In the genomic region with DNA sequence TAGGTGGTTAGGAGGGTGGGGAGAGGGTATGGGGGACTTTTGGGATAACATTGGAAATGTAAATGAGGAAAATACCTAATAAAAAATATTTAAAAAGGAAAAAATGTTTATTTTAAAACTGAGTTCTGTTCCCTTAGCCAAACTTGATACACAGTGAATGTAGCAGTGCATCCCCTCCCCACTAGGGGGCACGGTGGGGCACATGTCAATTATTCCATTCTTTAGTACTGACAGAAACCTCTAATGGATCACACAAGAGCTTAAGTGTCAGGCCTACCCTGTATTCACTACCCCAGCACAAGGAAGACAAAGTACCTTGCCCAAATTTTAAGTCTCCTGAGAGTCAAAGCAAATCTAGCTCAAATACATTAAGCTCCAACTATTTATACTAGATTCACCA, we compare ENCODE assay signal across 10 mouse cellular contexts. TPM values are rescaled to one million over a fixed set of nuclear protein-coding genes. Genes with fewer than 3 reads are reported as not detected.
DNase-seq lines count a peak whose midpoint lies in the region; ATAC-seq and TF ChIP-seq lines count a peak whose summit lies in the region.
"Had no signal": no experiment of that assay in that cellular context is flagged by ENCODE, and none has a peak within 500 bp of the region (broad histone marks: within the 10 kb centered on the region; RNA-seq: fewer than 3 reads in every experiment).

No protein-coding gene starts in this region.

- H3K36me3 ChIP-seq in intestine, postnatal 0 days (ENCODE audit: control insufficient read depth, insufficient read depth), result no peaks in the 10 kb centered on the region
- no peaks in the 10 kb centered on the region for H3K36me3 ChIP-seq in intestine, embryonic 16.5 days (ENCODE audit: control insufficient read depth, insufficient read depth, low read length)
- H3K36me3 ChIP-seq in ES-E14 (ENCODE audit: control insufficient read depth, insufficient read depth, low read length, poor library complexity, severe bottlenecking), result no peaks in the 10 kb centered on the region
- no peaks in the 10 kb centered on the region for H3K36me3 ChIP-seq in midbrain, postnatal 0 days (ENCODE audit: insufficient read depth, low read length)
- H3K36me3 ChIP-seq: embryonic facial prominence, embryonic 15.5 days had no signal

- H3K27me3 ChIP-seq in intestine, postnatal 0 days (replicated peaks; ENCODE audit: control insufficient read depth, insufficient read depth, low read length), result no peaks in the 10 kb centered on the region
- no peaks in the 10 kb centered on the region for H3K27me3 ChIP-seq in intestine, embryonic 16.5 days (replicated peaks; ENCODE audit: control insufficient read depth, insufficient read depth, low read length)
- H3K27me3 ChIP-seq in midbrain, postnatal 0 days (ENCODE audit: insufficient read depth, low read length), result no peaks in the 10 kb centered on the region
- H3K27me3 ChIP-seq: embryonic facial prominence, embryonic 15.5 days had no signal

- H3K9ac ChIP-seq in intestine, postnatal 0 days (ENCODE audit: low read depth, low read length), result no peak overlapping the region
- H3K9ac ChIP-seq in intestine, embryonic 16.5 days (ENCODE audit: low read depth, low read length), result no peak overlapping the region
- no peak overlapping the region for H3K9ac ChIP-seq in ES-E14 (ENCODE audit: insufficient read depth, low read depth, low read length, poor library complexity, severe bottlenecking)
- no peak overlapping the region for H3K9ac ChIP-seq in midbrain, postnatal 0 days (replicated peaks; ENCODE audit: low read length, poor library complexity, severe bottlenecking)
- H3K9ac ChIP-seq: embryonic facial prominence, embryonic 15.5 days had no signal

- H3K9me3 ChIP-seq in intestine, postnatal 0 days (ENCODE audit: control insufficient read depth), result no peaks in the 10 kb centered on the region
- no peaks in the 10 kb centered on the region for H3K9me3 ChIP-seq in intestine, embryonic 16.5 days (ENCODE audit: control insufficient read depth, low read length)
- H3K9me3 ChIP-seq in ES-E14 (ENCODE audit: control insufficient read depth, insufficient read depth, low read depth, low read length), result no peaks in the 10 kb centered on the region
- no peaks in the 10 kb centered on the region for H3K9me3 ChIP-seq in midbrain, postnatal 0 days (ENCODE audit: low read length)
- H3K9me3 ChIP-seq: embryonic facial prominence, embryonic 15.5 days had no signal

- 0% methylated on average over 1 of the region's 1 CpGs for WGBS in intestine, postnatal 0 days
- WGBS in intestine, embryonic 16.5 days, result 7% methylated on average over 1 of the region's 1 CpGs
- 14% methylated on average over 1 of the region's 1 CpGs for WGBS in midbrain, postnatal 0 days

- peak; percentile 69 for TF ChIP-seq CTCF in intestine, postnatal 0 days (IDR thresholded peaks at IDR 0.05; ENCODE audit: low read depth)
- TF ChIP-seq CTCF in midbrain, postnatal 0 days (IDR thresholded peaks at IDR 0.05), result peak; percentile 54

- DNase-seq in ES-E14 (ENCODE audit: low read depth, low spot score), result peak; percentile 26
- peak; percentile 69 to 84 for DNase-seq in adrenal gland, postnatal 36 days
- DNase-seq in forelimb bud, embryonic 11.5 days (ENCODE audit: low read depth, low spot score), result peak; percentile 7
- DNase-seq in layer of hippocampus, adult 9-10 months (ENCODE audit: low spot score), result peak; percentile 12
- no peak for DNase-seq in midbrain, postnatal 0 days (ENCODE audit: low spot score)
- no peak for DNase-seq in natural killer cell, adult 2 months (ENCODE audit: low spot score in 2 of 2)

- no peak overlapping the region for H3K4me3 ChIP-seq in intestine, postnatal 0 days (ENCODE audit: low read depth, low read length)
- no peak overlapping the region for H3K4me3 ChIP-seq in intestine, embryonic 16.5 days (ENCODE audit: low read length)
- H3K4me3 ChIP-seq in ES-E14 (ENCODE audit: insufficient read depth in 1 of 2, low read depth in 1 of 2, low read length in 2 of 2, poor library complexity in 1 of 2, severe bottlenecking in 1 of 2), result no peak overlapping the region
- no peak overlapping the region for H3K4me3 ChIP-seq in midbrain, postnatal 0 days (ENCODE audit: low read depth, low read length)
- H3K4me3 ChIP-seq: embryonic facial prominence, embryonic 15.5 days had no signal

- no peak overlapping the region for H3K27ac ChIP-seq in intestine, postnatal 0 days (ENCODE audit: low read depth, low read length)
- H3K27ac ChIP-seq in intestine, embryonic 16.5 days (ENCODE audit: low read length), result no peak overlapping the region
- no peak overlapping the region for H3K27ac ChIP-seq in ES-E14 (ENCODE audit: insufficient read depth, low read depth, low read length, poor library complexity, severe bottlenecking)
- H3K27ac ChIP-seq in midbrain, postnatal 0 days (ENCODE audit: low read depth, low read length), result no peak overlapping the region
- H3K27ac ChIP-seq: embryonic facial prominence, embryonic 15.5 days had no signal

- H3K4me1 ChIP-seq in intestine, postnatal 0 days (replicated peaks; ENCODE audit: control insufficient read depth, insufficient read depth, low read length), result no peaks in the 10 kb centered on the region
- H3K4me1 ChIP-seq in intestine, embryonic 16.5 days (ENCODE audit: control insufficient read depth, insufficient read depth, low read length), result no peaks in the 10 kb centered on the region
- no peaks in the 10 kb centered on the region for H3K4me1 ChIP-seq in ES-E14 (ENCODE audit: control insufficient read depth in 2 of 2, insufficient read depth in 2 of 2, low read length in 2 of 2, poor library complexity in 1 of 2)
- no peaks in the 10 kb centered on the region for H3K4me1 ChIP-seq in midbrain, postnatal 0 days (ENCODE audit: insufficient read depth, low read length)
- H3K4me1 ChIP-seq: embryonic facial prominence, embryonic 15.5 days had no signal

- no peak for ATAC-seq in intestine, postnatal 0 days
- ATAC-seq in intestine, embryonic 16.5 days, result no peak
- no peak for ATAC-seq in midbrain, postnatal 0 days (ENCODE audit: low FRiP score)

- in situ Hi-C loops in ES-E14 (cut with MboI; ENCODE audit: low sequenced_read_pairs in 2 of 2, unreplicated experiment in 2 of 2), result no loop called here

- no peak overlapping the region for H3K4me2 ChIP-seq in intestine, postnatal 0 days (replicated peaks; ENCODE audit: low read depth)
- H3K4me2 ChIP-seq in intestine, embryonic 16.5 days (ENCODE audit: low read depth, low read length), result no peak overlapping the region
- no peak overlapping the region for H3K4me2 ChIP-seq in midbrain, postnatal 0 days (ENCODE audit: low read depth, low read length, poor library complexity, severe bottlenecking)
- H3K4me2 ChIP-seq: embryonic facial prominence, embryonic 15.5 days had no signal

TF ChIP-seq in ES-E14, 5 proteins besides CTCF, POLR2A, EP300 and RAD21:
- TF ChIP-seq ZC3H11A (IDR thresholded peaks at IDR 0.05; ENCODE audit: borderline replicate concordance, low read depth, low read length) (peak; percentile 54; the same call in 1 of the 2 replicates), HCFC1 (IDR thresholded peaks at IDR 0.05; ENCODE audit: borderline replicate concordance, insufficient read depth, low read length) (no peak)

RNA-seq across cellular contexts. Expression of gene Fbxw18, which starts 17.2 kb away (rescaled TPM):
- polyA plus RNA-seq in intestine, postnatal 0 days (2015; fragmentation: Nextera tagmentation; extraction: Ambion mirVana), result not detected in 2 replicates
- 0.09 TPM in 1 of 2 replicates, not detected in the other for polyA plus RNA-seq in intestine, embryonic 16.5 days (2015; fragmentation: Nextera tagmentation; extraction: Ambion mirVana)
- total RNA-seq in ES-E14 (2012; rRNA removed), result not detected in 2 replicates
- not detected for total RNA-seq in adrenal gland, postnatal 36 days (2021)
- total RNA-seq in midbrain, postnatal 0 days (2014; rRNA removed), result 0.19 and 0.38 TPM in 2 replicates
- 0.11 TPM in 1 of 2 replicates, not detected in the other for polyA plus RNA-seq in midbrain, postnatal 0 days (2015; fragmentation: Nextera tagmentation; extraction: Ambion mirVana)
- polyA plus RNA-seq: embryonic facial prominence, embryonic 15.5 days had no signal

RNA-seq across cellular contexts. Expression of gene Fbxw25, which starts 20.8 kb away (rescaled TPM):
- polyA plus RNA-seq in intestine, postnatal 0 days (2015; fragmentation: Nextera tagmentation; extraction: Ambion mirVana), result not detected in 2 replicates
- not detected in 2 replicates for polyA plus RNA-seq in intestine, embryonic 16.5 days (2015; fragmentation: Nextera tagmentation; extraction: Ambion mirVana)
- total RNA-seq in ES-E14 (2012; rRNA removed), result not detected in 2 replicates
- total RNA-seq in adrenal gland, postnatal 36 days (2021), result not detected
- total RNA-seq in midbrain, postnatal 0 days (2014; rRNA removed), result 0.28 TPM in 1 of 2 replicates, not detected in the other
- not detected in 2 replicates for polyA plus RNA-seq in midbrain, postnatal 0 days (2015; fragmentation: Nextera tagmentation; extraction: Ambion mirVana)
- polyA plus RNA-seq: embryonic facial prominence, embryonic 15.5 days; limb, embryonic 14.5 days had no signal

RNA-seq across cellular contexts. Expression of gene Fbxw24, which starts 59.4 kb away (rescaled TPM):
- polyA plus RNA-seq in intestine, postnatal 0 days (2015; fragmentation: Nextera tagmentation; extraction: Ambion mirVana), result not detected in 2 replicates
- polyA plus RNA-seq in intestine, embryonic 16.5 days (2015; fragmentation: Nextera tagmentation; extraction: Ambion mirVana), result 0.09 TPM in 1 of 2 replicates, not detected in the other
- not detected in 2 replicates for total RNA-seq in ES-E14 (2012; rRNA removed)
- total RNA-seq in adrenal gland, postnatal 36 days (2021), result not detected
- total RNA-seq in midbrain, postnatal 0 days (2014; rRNA removed), result 0.19 TPM in 1 of 2 replicates, not detected in the other
- 0.17 TPM in 1 of 2 replicates, not detected in the other for polyA plus RNA-seq in midbrain, postnatal 0 days (2015; fragmentation: Nextera tagmentation; extraction: Ambion mirVana)
- polyA plus RNA-seq: embryonic facial prominence, embryonic 15.5 days; limb, embryonic 14.5 days had no signal

Comparison
In these comparisons a context has a peak if more than half of its experiments do, and no peak if none do; other contexts are left out.
1. DNase-seq: peak in ES-E14 (single experiment), adrenal gland, postnatal 36 days (2 of 2), forelimb bud, embryonic 11.5 days (single experiment) and layer of hippocampus, adult 9-10 months (single experiment); none in midbrain, postnatal 0 days (single experiment) and natural killer cell, adult 2 months (0 of 2).